Mouse (Mus musculus) ES-Bruce4 (cell line): ENCODE results near the gene Gm10401. TPM values are rescaled to one million over a fixed set of nuclear protein-coding genes. Genes with fewer than 3 reads are reported as not detected.

Experiments used
- H3K27ac ChIP-seq: 2 replicates; pipeline ENCODE4 v1.5.1; 2012; ENCODE audit warnings: low read length, inconsistent platforms; ENCODE audit not compliant: insufficient read depth
- H3K27me3 ChIP-seq: 2 replicates; pipeline ENCODE4 v1.6.1; 2012; ENCODE audit warnings: mild to moderate bottlenecking, low read length, inconsistent platforms; ENCODE audit not compliant: control insufficient read depth, poor library complexity, insufficient read depth, severe bottlenecking
- H3K36me3 ChIP-seq: 2 replicates; pipeline ENCODE4 v1.6.1; 2012; ENCODE audit warnings: inconsistent platforms, mild to moderate bottlenecking, low read length, moderate library complexity; ENCODE audit not compliant: control insufficient read depth, poor library complexity, insufficient read depth, severe bottlenecking
- H3K4me1 ChIP-seq: one replicate; pipeline ENCODE4 v1.8.1; 2011; ENCODE audit warnings: low read length; ENCODE audit not compliant: control insufficient read depth, insufficient read depth
- H3K4me3 ChIP-seq: 2 replicates; pipeline ENCODE4 v1.5.1; 2011; ENCODE audit warnings: low read depth, mild to moderate bottlenecking, low read length
- H3K9ac ChIP-seq: 2 replicates; pipeline ENCODE4 v1.6.1; 2012; ENCODE audit warnings: low read depth, mild to moderate bottlenecking, inconsistent platforms; ENCODE audit not compliant: poor library complexity, severe bottlenecking
- H3K9me3 ChIP-seq: replicated peaks from 2 replicates; pipeline ENCODE4 v1.6.1; 2012; ENCODE audit warnings: mild to moderate bottlenecking, low read length, inconsistent platforms; ENCODE audit not compliant: control insufficient read depth, poor library complexity, insufficient read depth, severe bottlenecking
- CTCF ChIP-seq: IDR thresholded peaks from one replicate; pipeline ENCODE4 v1.8.1; 2011; ENCODE audit warnings: low read depth, low read length
- EP300 ChIP-seq: IDR thresholded peaks from 2 replicates; pipeline ENCODE4 v1.6.1; 2011; ENCODE audit warnings: low read depth, low read length; ENCODE audit not compliant: insufficient read depth
- POLR2A ChIP-seq: IDR thresholded peaks from one replicate; pipeline ENCODE4 v1.8.1; 2011; ENCODE audit warnings: low read length; ENCODE audit not compliant: insufficient read depth
- polyA plus RNA-seq: library from polyadenylated mRNA; stranded (reverse); fragments of >200 nt; gene quantifications from 2 replicates; pipeline ENCODE4 v1.2.4, GENCODE M21; 2011; ENCODE audit warnings: low read depth; ENCODE audit not compliant: missing spikeins, insufficient read depth, insufficient read length

Gene Gm10401
- polyA plus RNA-seq, 1 experiment, result not detected

DNA sequence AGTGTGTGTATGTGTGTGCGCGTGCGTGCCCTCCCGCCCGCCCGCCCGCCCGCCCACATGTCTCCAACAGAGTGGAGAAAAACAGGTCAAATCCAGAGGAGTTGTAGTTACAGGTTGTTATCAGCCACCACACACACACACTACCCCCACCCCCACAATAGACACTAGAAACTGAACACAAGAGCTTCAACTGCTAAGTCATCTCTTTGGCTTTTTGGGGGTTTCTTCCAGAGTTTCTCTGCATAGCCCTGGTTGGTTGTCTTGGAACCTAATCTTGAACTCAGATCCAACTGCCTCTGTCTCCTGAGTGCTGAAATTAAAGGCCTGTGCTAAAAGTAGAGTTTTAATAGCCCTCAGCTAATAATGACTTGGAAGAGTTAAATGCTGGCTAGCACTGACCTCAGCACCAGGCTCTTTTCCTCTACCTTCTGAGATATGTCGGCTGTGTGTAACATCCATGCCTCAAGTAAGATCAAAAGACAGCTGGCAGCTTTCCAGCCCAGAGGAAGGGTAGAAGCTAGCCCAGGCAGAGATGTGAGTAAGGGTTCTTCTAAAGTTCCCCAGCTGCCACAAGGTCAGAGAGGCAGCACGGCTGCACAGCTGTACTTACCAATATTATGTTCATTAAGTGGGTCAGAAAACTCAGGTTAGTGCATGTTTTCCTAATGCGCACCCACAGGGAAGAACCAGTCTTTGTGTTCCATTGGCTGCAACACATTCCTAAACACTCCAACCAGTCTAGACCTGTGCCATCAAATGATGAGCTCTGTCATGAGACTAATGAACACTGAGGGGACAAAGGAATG, 26.8 kb downstream of the Gm10401 start:
- TF ChIP-seq EP300 (no peak), POLR2A (no peak), CTCF (no peak)
- H3K27ac ChIP-seq, result no peak overlapping the region

DNA sequence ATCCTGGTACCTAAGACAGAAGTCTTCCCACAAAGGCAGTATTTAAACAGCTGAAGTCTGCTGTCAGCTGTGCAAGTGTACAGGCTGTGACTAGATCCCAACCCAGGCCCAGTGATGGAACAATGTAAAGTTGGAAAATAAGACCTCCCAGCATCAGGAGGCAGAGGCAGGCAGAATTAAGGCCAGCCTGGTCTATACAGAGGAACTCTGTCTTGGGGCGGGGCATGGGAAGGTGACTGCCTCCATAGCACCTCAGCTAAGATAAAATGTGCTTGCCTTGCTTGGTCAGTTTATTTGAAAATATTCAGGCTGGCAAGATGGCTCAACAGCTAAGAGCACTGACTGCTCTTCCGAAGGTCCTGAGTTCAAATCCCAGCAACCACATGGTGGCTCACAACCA, 27.6 kb downstream of the Gm10401 start:
- TF ChIP-seq POLR2A (no peak), CTCF (no peak), EP300 (no peak)
- Histone ChIP-seq H3K27ac (no peak overlapping the region), H3K4me3 (no peak overlapping the region), H3K27me3 (no peaks in the 10 kb centered on the region), H3K9ac (no peak overlapping the region), H3K4me1 (peaks cover 4% of the 10 kb centered on the region), H3K36me3 (peaks cover 7% of the 10 kb centered on the region; the same call in 1 of the 2 replicates), H3K9me3 (no peaks in the 10 kb centered on the region)

More for the DNA sequence above, 26.8 kb downstream of the Gm10401 start:
- Histone ChIP-seq H3K9ac (no peak overlapping the region), H3K27me3 (no peaks in the 10 kb centered on the region), H3K4me3 (no peak overlapping the region), H3K4me1 (peaks cover 4% of the 10 kb centered on the region), H3K36me3 (peaks cover 11% of the 10 kb centered on the region; the same call in 1 of the 2 replicates), H3K9me3 (no peaks in the 10 kb centered on the region)

DNA sequence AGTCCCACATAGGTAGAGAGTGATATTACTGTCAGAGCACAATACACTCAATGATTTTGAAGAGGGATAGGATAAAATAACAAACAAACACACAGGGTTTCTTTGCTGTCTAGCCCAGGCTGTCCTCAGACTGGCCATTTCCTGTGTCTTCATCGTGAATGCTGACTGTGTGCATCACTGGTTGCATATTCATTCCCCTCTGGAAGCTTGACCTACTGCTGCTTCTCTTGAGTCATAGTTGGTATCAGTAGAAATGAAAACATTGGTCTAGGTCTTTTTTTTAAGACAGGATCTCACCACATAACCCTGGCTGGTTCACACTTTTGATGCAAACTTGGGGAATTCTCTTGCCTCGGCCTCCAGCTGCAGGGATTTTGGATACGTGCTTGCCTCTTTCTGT, 28.5 kb downstream of the Gm10401 start:
- Histone ChIP-seq H3K9ac (no peak overlapping the region), H3K36me3 (0 out of 2 replicates have a peak, but pooled peaks cover 2% of the 10 kb centered on the region), H3K4me3 (no peak overlapping the region), H3K27me3 (no peaks in the 10 kb centered on the region), H3K4me1 (peaks cover 4% of the 10 kb centered on the region), H3K9me3 (no peaks in the 10 kb centered on the region), H3K27ac (no peak overlapping the region)
- TF ChIP-seq CTCF (no peak), EP300 (no peak), POLR2A (no peak)

DNA sequence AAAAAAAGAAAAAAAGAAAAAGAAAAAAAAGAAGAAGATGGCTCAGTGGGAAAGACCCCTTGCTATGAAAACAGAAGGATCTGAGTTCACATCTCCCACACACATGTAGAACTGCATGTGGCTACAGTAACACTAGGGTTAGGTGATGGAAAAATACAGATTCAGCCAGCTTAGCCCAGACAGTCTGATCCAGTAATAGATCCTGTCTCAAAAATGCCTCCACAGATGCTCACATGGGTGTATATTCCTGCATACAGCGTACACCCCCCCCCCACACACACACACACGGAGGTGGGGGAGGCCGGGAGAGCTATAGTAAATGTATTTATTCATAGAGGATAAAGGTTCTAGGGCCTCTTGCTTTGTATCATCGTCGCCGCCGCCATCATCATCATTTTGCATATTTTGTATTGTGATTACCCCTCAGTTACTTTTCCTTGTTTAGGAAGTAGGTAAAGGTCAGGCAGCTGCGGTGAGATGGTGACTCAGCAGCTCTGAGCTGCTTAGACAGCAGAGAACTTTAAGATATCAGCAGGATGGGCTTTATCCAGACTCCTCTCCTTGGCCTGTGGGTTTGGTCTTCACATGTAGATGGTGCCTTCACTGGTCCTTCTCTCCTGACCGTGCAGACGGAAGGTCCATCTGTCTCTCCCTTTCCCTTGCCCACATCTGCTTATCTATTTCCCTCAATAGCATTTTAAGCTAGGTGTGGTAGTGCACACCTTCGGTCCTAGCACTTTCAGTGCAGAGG, 29.2 kb downstream of the Gm10401 start:
- Histone ChIP-seq H3K27me3 (no peaks in the 10 kb centered on the region), H3K9me3 (no peaks in the 10 kb centered on the region), H3K9ac (no peak overlapping the region), H3K4me1 (peaks cover 4% of the 10 kb centered on the region), H3K36me3 (no peaks in the 10 kb centered on the region), H3K4me3 (no peak overlapping the region), H3K27ac (peak overlapping the region; percentile 43)
- TF ChIP-seq POLR2A (no peak), EP300 (no peak)

DNA sequence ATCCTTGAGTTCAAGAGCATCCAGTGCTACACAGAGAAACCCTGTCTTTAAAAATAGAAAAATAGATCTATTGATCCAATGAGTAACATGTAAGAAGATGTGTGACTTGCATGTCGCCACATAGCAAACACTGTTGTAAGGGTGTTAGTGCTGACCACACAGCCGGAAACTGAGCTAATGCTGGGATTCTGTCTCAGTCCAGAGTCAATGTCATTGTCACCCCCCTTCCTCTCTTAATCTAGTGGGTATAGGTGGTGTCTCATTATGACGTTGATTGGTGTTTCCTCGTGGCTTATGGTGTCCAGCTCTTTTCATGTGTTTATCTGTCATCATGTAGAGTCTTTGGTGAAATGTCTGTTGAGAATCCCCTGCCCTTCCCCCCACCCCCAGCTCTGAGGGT, 31.9 kb downstream of the Gm10401 start:
- Histone ChIP-seq H3K9me3 (no peaks in the 10 kb centered on the region), H3K27me3 (no peaks in the 10 kb centered on the region), H3K9ac (no peak overlapping the region), H3K27ac (no peak overlapping the region), H3K4me1 (peaks cover 4% of the 10 kb centered on the region), H3K4me3 (no peak overlapping the region), H3K36me3 (0 out of 2 replicates have a peak, but pooled peaks cover 5% of the 10 kb centered on the region)
- TF ChIP-seq EP300 (no peak), POLR2A (no peak), CTCF (no peak)

DNA sequence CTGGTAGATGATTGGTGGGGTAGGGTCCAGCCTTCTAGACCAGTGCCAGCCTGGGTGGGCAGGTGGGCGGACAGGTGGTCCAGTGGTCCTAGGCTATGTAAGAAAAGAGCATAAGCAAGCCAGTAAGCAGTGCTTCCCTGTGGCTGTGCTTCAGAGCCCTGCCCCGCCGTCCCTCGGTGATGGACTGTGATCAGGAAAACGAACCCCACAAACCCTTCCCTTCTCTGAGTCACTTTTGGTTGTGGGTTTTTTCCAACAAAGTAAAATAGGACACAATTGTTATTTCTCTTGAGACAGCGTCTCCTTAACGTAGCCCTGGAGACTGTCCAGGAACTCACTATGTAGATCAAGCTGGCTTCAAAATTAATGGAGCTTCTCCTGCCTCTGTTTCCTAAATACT, 34.7 kb downstream of the Gm10401 start:
- Histone ChIP-seq H3K9ac (no peak overlapping the region), H3K27ac (no peak overlapping the region), H3K27me3 (no peaks in the 10 kb centered on the region), H3K9me3 (no peaks in the 10 kb centered on the region), H3K36me3 (0 out of 2 replicates have a peak, but pooled peaks cover 5% of the 10 kb centered on the region), H3K4me3 (no peak overlapping the region), H3K4me1 (no peaks in the 10 kb centered on the region)
- TF ChIP-seq CTCF (no peak), POLR2A (no peak), EP300 (no peak)
